ENCODE assay signal across 21 mouse cellular contexts in genomic region chr6:89940926-89941325, GRCm38 (mm10). TPM values are rescaled to one million over a fixed set of nuclear protein-coding genes. Genes with fewer than 3 reads are reported as not detected.
"Had no signal": no experiment of that assay in that cellular context is flagged by ENCODE, and none has a peak within 500 bp of the region (broad histone marks: within the 10 kb centered on the region; RNA-seq: fewer than 3 reads in every experiment).

No protein-coding gene starts in this region.

- H3K9me3 ChIP-seq: lung, embryonic 15.5 days; neural tube, embryonic 13.5 days; stomach, embryonic 15.5 days had no signal

- DNase-seq: lung, adult 18-20 months; lung, postnatal 4 days; midbrain, embryonic 14.5 days; right cerebral cortex, postnatal 14 days; thymus, adult 2 months; thymus, postnatal 25 days; thymus, postnatal 4 days had no signal

- H3K36me3 ChIP-seq: lung, embryonic 15.5 days; midbrain, embryonic 10.5 days; midbrain, embryonic 12.5 days; neural tube, embryonic 13.5 days; stomach, embryonic 15.5 days had no signal

- H3K4me3 ChIP-seq: lung, embryonic 15.5 days; midbrain, embryonic 10.5 days; midbrain, embryonic 12.5 days; myocyte; neural tube, embryonic 13.5 days; stomach, embryonic 15.5 days had no signal

- H3K9ac ChIP-seq: lung, embryonic 15.5 days; midbrain, embryonic 12.5 days; neural tube, embryonic 13.5 days; stomach, embryonic 15.5 days had no signal

- H3K27ac ChIP-seq: lung, embryonic 15.5 days; midbrain, embryonic 10.5 days; midbrain, embryonic 12.5 days; neural tube, embryonic 13.5 days; stomach, embryonic 15.5 days; stomach, postnatal 0 days had no signal

- H3K27me3 ChIP-seq: lung, embryonic 15.5 days; midbrain, embryonic 12.5 days; neural tube, embryonic 13.5 days; stomach, embryonic 15.5 days had no signal

- ATAC-seq: lung, postnatal 0 days; midbrain, embryonic 16.5 days had no signal

- H3K4me1 ChIP-seq: lung, embryonic 15.5 days; midbrain, embryonic 10.5 days; midbrain, embryonic 12.5 days; neural tube, embryonic 13.5 days; stomach, embryonic 15.5 days had no signal

- H3K4me2 ChIP-seq: lung, embryonic 15.5 days; midbrain, embryonic 12.5 days; neural tube, embryonic 13.5 days; stomach, embryonic 15.5 days had no signal

RNA-seq across cellular contexts. Expression of gene Vmn1r45, which starts 0.5 kb away (rescaled TPM):
- polyA plus RNA-seq: liver, embryonic 16.5 days; lung, embryonic 15.5 days; lung, postnatal 0 days; midbrain, embryonic 10.5 days; midbrain, embryonic 12.5 days; midbrain, embryonic 14.5 days; midbrain, embryonic 16.5 days; myocyte; neural tube, embryonic 11.5 days; neural tube, embryonic 13.5 days; spleen, adult 2 months; stomach, embryonic 15.5 days; stomach, postnatal 0 days; testis, adult 2 months; thymus, adult 2 months; urinary bladder, adult 2 months had no signal

RNA-seq across cellular contexts. Expression of gene Vmn1r46, which starts 28.2 kb away (rescaled TPM):
- polyA plus RNA-seq: liver, embryonic 16.5 days; lung, embryonic 15.5 days; lung, postnatal 0 days; midbrain, embryonic 10.5 days; midbrain, embryonic 12.5 days; midbrain, embryonic 14.5 days; midbrain, embryonic 16.5 days; myocyte; neural tube, embryonic 11.5 days; neural tube, embryonic 13.5 days; spleen, adult 2 months; stomach, embryonic 15.5 days; stomach, postnatal 0 days; testis, adult 2 months; thymus, adult 2 months; urinary bladder, adult 2 months had no signal

RNA-seq across cellular contexts. Expression of gene Vmn1r44, which starts 57.5 kb away (rescaled TPM):
- polyA plus RNA-seq: liver, embryonic 16.5 days; lung, embryonic 15.5 days; lung, postnatal 0 days; midbrain, embryonic 10.5 days; midbrain, embryonic 12.5 days; midbrain, embryonic 14.5 days; midbrain, embryonic 16.5 days; myocyte; neural tube, embryonic 11.5 days; neural tube, embryonic 13.5 days; spleen, adult 2 months; stomach, embryonic 15.5 days; stomach, postnatal 0 days; thymus, adult 2 months; urinary bladder, adult 2 months had no signal
